Mouse (Mus musculus): ENCODE results near the gene Zswim2. TPM values are rescaled to one million over a fixed set of nuclear protein-coding genes. Genes with fewer than 3 reads are reported as not detected.
"Not testable (repeated sequence)": the region's sequence is repeated elsewhere in the genome, so short reads cannot be mapped to it uniquely, and the experiment has no call there.

Gene Zswim2
- polyA plus RNA-seq (2012; rRNA removed) = not detected in 2 replicates

DNA sequence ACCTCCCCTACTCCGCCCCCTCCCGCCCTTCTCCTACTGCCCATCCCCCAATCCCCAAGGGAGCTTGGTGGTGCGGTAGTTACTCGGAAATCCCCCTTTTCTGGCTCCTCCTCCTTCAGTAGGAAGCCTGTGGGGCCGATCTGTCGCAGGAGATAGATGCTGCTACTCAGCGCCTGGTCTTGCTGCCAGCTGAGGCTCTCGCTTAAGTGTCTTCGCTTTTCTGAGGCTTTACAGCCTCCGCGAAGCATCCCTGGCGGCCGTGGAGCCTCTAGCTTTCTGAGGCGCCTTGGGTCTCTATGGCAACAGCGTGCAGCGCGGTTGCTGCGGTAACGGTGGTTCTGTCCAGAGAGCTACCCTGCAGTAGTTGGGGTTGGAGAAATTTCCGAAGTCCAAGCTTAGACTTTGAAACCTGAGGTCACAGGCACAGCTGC, at the start of gene Zswim2:
Gene Zswim2 (minus strand): TSS at position 298 of the 431 bp plus-strand sequence.
- DNase-seq (ENCODE audit: low read depth) = no peak

DNA sequence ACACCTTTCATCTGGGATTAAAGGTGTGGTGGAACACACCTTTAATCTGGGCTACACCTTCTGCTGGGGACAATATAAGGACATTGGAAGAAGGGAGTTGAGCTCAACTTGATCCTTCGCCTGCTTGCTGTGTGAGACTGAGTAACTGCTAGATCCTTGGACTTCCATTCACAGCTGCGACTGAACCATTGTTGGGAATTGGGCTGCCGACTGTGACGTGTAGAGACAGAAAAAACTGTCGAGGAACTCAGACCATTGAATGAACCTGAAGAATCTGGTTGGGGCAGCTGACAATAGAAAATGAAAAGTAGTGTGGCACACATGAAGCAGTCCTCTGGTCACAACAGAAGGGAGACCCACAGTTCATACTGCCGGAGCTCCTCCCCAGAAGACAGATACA, 49.2 kb upstream of the Zswim2 start, which contains the start of gene Gm13691:
Gene Gm13691 (plus strand): TSS at position 301 of the 400 bp plus-strand sequence.
- DNase-seq (ENCODE audit: low read depth) = not testable (repeated sequence)

DNA sequence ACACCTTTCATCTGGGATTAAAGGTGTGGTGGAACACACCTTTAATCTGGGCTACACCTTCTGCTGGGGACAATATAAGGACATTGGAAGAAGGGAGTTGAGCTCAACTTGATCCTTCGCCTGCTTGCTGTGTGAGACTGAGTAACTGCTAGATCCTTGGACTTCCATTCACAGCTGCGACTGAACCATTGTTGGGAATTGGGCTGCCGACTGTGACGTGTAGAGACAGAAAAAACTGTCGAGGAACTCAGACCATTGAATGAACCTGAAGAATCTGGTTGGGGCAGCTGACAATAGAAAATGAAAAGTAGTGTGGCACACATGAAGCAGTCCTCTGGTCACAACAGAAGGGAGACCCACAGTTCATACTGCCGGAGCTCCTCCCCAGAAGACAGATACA, 43.4 kb upstream of the Zswim2 start, which contains the start of gene Gm13697:
Gene Gm13697 (plus strand): TSS at position 301 of the 400 bp plus-strand sequence.
- DNase-seq (ENCODE audit: low read depth) = not testable (repeated sequence)

DNA sequence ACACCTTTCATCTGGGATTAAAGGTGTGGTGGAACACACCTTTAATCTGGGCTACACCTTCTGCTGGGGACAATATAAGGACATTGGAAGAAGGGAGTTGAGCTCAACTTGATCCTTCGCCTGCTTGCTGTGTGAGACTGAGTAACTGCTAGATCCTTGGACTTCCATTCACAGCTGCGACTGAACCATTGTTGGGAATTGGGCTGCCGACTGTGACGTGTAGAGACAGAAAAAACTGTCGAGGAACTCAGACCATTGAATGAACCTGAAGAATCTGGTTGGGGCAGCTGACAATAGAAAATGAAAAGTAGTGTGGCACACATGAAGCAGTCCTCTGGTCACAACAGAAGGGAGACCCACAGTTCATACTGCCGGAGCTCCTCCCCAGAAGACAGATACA, 37.6 kb upstream of the Zswim2 start, which contains the start of gene Gm13694:
Gene Gm13694 (plus strand): TSS at position 301 of the 400 bp plus-strand sequence.
- DNase-seq (ENCODE audit: low read depth) = not testable (repeated sequence)

DNA sequence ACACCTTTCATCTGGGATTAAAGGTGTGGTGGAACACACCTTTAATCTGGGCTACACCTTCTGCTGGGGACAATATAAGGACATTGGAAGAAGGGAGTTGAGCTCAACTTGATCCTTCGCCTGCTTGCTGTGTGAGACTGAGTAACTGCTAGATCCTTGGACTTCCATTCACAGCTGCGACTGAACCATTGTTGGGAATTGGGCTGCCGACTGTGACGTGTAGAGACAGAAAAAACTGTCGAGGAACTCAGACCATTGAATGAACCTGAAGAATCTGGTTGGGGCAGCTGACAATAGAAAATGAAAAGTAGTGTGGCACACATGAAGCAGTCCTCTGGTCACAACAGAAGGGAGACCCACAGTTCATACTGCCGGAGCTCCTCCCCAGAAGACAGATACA, 31.8 kb upstream of the Zswim2 start, which contains the start of gene Gm13696:
Gene Gm13696 (plus strand): TSS at position 301 of the 400 bp plus-strand sequence.
- DNase-seq (ENCODE audit: low read depth) = not testable (repeated sequence)

DNA sequence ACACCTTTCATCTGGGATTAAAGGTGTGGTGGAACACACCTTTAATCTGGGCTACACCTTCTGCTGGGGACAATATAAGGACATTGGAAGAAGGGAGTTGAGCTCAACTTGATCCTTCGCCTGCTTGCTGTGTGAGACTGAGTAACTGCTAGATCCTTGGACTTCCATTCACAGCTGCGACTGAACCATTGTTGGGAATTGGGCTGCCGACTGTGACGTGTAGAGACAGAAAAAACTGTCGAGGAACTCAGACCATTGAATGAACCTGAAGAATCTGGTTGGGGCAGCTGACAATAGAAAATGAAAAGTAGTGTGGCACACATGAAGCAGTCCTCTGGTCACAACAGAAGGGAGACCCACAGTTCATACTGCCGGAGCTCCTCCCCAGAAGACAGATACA, 26.0 kb upstream of the Zswim2 start, which contains the start of gene Gm13695:
Gene Gm13695 (plus strand): TSS at position 301 of the 400 bp plus-strand sequence.
- not testable (repeated sequence) for DNase-seq (ENCODE audit: low read depth)

DNA sequence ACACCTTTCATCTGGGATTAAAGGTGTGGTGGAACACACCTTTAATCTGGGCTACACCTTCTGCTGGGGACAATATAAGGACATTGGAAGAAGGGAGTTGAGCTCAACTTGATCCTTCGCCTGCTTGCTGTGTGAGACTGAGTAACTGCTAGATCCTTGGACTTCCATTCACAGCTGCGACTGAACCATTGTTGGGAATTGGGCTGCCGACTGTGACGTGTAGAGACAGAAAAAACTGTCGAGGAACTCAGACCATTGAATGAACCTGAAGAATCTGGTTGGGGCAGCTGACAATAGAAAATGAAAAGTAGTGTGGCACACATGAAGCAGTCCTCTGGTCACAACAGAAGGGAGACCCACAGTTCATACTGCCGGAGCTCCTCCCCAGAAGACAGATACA, 20.2 kb upstream of the Zswim2 start, which contains the start of gene Gm13693:
Gene Gm13693 (plus strand): TSS at position 301 of the 400 bp plus-strand sequence.
- DNase-seq (ENCODE audit: low read depth) = not testable (repeated sequence)

DNA sequence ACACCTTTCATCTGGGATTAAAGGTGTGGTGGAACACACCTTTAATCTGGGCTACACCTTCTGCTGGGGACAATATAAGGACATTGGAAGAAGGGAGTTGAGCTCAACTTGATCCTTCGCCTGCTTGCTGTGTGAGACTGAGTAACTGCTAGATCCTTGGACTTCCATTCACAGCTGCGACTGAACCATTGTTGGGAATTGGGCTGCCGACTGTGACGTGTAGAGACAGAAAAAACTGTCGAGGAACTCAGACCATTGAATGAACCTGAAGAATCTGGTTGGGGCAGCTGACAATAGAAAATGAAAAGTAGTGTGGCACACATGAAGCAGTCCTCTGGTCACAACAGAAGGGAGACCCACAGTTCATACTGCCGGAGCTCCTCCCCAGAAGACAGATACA, 14.4 kb upstream of the Zswim2 start, which contains the start of gene Gm13698:
Gene Gm13698 (plus strand): TSS at position 301 of the 400 bp plus-strand sequence.
- not testable (repeated sequence) for DNase-seq (ENCODE audit: low read depth)

DNA sequence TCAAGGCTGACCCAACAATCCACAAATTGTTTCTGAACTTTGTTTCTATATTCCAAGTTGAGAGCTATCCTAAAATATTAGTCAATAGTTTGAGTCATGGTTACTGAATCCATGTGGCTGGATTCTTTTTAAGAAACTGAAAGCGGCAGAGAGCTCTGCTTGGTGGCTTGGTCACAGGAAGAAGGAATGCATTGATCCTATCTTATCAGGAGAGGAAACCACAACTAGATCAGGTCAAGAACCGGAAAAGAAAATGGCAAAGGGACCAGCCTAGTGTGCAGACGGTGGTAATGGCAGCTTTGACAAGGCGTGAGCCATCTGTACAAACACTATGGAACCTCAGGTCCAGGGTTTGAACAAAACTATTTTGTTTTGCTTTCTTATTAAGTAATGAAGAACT, 764 bp upstream of the Zswim2 start:
- no peak for DNase-seq (ENCODE audit: low read depth)

DNA sequence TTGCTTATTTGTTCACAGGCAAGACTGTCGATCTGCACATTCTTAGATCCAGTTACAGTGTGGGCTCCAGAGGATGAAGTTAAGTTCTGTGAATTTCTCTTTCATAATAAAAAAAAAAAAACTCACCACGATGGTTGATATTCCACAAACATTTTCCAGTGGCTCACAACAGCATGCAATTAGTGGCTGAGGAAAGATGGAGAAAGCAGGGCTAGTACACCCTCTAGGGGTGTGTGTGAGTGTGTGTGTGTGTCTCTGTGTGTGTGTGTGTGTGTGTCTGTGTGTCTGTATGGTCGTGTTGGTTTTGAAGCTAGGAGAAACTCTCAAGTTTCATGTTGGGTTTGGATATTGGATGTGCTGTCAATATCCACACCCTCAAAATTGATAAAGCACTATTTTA, 350 bp upstream of the Zswim2 start:
- no peak for DNase-seq (ENCODE audit: low read depth)

DNA sequence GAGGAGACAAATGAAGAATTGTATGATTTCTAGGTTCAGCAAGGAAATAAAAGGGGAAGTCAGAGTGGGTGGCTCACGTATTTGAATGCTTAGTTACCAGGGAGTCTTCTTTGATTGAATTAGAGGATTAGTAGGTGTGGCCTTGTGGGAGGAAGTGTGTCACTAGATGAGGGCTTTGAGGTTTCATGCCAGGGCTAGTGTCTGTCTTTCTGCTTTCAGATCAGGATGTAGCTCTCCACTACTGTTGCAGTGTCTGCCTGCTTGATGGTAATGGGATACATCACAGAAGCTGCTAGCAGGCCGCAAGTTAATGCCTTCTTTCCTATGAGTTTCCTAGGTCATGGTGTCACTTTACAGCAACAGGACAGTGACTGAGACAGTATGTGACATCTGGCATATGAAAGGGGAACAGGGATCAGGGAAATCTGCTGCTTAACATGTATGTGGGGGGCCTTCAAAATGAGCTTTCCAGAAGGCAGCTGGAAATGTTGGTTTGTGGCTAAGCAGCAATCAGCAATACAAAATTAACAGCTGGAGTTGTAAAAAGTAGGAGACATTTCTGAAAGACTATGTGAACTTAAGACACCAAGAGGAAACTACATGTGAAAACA, 11.4 kb downstream of the Zswim2 start:
- no peak for DNase-seq (ENCODE audit: low read depth)

DNA sequence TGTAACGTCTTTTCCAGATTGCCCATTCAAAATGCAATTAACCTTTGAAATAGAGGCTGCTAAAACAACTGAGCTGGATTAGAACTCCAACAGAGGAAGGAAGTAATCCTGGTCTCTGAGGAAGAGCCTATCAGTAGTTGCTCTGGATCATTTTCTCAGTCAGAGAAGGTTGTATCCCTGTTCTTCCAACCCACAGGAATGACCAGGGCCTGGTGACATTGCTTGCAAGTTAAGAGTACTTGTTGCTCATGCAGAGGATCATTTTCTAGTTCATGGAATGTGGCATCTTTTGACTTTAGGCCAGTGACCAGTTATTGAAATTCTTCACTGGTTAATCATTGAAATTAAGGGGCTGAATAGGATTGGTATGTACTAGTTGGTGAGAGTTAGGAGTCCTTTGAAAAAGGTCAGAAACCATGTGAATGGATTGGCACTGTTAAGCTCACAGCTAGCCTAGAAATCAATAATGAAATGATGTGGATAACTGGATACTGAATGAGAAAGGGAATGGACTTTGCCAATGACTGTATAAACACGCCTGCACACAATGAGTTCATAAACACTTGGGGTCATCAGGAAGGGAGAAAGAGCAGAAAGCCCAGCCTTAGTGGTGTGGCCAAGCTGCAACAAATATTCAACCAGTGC, 39.0 kb downstream of the Zswim2 start:
- no peak for DNase-seq (ENCODE audit: low read depth)

DNA sequence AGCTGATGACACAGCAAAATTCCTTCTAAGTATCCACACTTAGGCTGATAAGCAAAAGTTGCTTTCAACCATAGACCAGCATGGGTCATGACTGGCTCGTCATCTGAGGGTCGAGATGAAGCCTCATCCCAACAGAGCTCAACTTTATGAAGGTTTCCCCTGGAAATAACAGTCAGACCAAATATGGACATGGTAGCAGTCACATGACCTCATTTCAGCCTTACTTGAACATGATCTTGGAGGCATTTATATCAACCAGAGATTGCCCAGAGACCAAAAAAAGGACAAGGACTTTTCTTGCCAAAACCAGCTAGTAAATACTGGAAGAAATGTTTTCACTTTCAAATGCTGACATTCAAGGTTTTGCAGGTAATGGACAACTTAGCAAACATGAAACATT, 47.3 kb downstream of the Zswim2 start:
- no peak for DNase-seq (ENCODE audit: low read depth)

DNA sequence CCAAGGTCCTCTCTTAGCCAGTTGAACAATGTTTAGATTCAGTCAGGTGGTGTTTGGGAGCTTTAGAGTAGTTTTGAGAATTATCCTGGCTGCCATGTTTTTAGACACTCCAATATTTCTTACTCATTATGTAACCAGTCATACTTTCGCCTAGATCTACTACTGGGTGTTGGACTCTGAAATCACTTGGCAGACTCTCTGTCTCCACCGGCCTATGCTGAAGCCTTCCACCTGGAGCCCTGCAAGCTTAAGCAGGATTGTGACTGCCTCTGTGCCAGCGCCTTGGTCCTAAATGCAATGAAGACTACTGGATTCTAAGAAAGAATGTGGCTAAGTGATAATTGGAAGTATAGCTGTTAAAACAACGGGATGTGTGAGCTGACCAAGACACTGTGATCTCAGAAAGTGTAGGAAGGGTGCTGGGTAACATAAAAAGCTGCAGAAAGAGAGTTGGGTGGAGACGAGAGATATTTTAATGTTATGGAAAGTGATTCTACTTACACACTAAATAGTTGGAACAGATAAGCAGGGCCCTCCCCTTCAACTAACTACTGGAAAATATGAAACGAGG, 57.1 kb downstream of the Zswim2 start:
- no peak for DNase-seq (ENCODE audit: low read depth)

Other genes with a start within 250 kb of the Zswim2 start
- gene Itgav, start 216.8 kb downstream of the Zswim2 start, polyA plus RNA-seq (2012; rRNA removed) = 28.8 and 48.5 TPM in 2 replicates
- 0.50 and 0.77 TPM in 2 replicates for gene Fam171b, start 128.6 kb downstream of the Zswim2 start, polyA plus RNA-seq (2012; rRNA removed)
- not detected in 2 replicates for gene Gm13698, start 14.5 kb upstream of the Zswim2 start, polyA plus RNA-seq (2012; rRNA removed)
- gene Gm13693, start 20.3 kb upstream of the Zswim2 start, polyA plus RNA-seq (2012; rRNA removed) = not detected in 2 replicates
- not detected in 2 replicates for gene Gm13695, start 26.1 kb upstream of the Zswim2 start, polyA plus RNA-seq (2012; rRNA removed)
- not detected in 2 replicates for gene Gm13696, start 31.9 kb upstream of the Zswim2 start, polyA plus RNA-seq (2012; rRNA removed)
- not detected in 2 replicates for gene Gm13694, start 37.7 kb upstream of the Zswim2 start, polyA plus RNA-seq (2012; rRNA removed)
- gene Gm13697, start 43.5 kb upstream of the Zswim2 start, polyA plus RNA-seq (2012; rRNA removed) = not detected in 2 replicates
- gene Gm13691, start 49.3 kb upstream of the Zswim2 start, polyA plus RNA-seq (2012; rRNA removed) = not detected in 2 replicates